Mouse (Mus musculus) midbrain, embryonic 15.5 days (tissue): ENCODE data around the gene Egf. TPM values are rescaled to one million over a fixed set of nuclear protein-coding genes. Genes with fewer than 3 reads are reported as not detected.

Experiments used
- ATAC-seq: fragments of 200-750 bp; cut with Nextera tagmentation; replicated peaks from 2 replicates; pipeline ENCODE4 v1.8.0; 2017; ENCODE audit warnings: moderate TSS enrichment
- H3K27ac ChIP-seq: fragments of 300-500 bp; sonication (generic); 2 replicates; pipeline ENCODE4 v1.5.1; 2015; ENCODE audit warnings: mild to moderate bottlenecking, inconsistent platforms
- H3K27me3 ChIP-seq: fragments of 300-500 bp; sonication (generic); replicated peaks from 2 replicates; pipeline ENCODE4 v1.6.1; 2015; ENCODE audit warnings: inconsistent platforms
- H3K36me3 ChIP-seq: fragments of 300-500 bp; sonication (generic); replicated peaks from 2 replicates; pipeline ENCODE4 v1.6.1; 2015; ENCODE audit warnings: inconsistent platforms
- H3K4me1 ChIP-seq: fragments of 300-500 bp; sonication (generic); 2 replicates; pipeline ENCODE4 v1.6.1; 2015; ENCODE audit warnings: inconsistent platforms
- H3K4me2 ChIP-seq: fragments of 300-500 bp; sonication (generic); 2 replicates; pipeline ENCODE4 v1.6.1; 2015; ENCODE audit warnings: inconsistent platforms, mild to moderate bottlenecking, moderate library complexity
- H3K4me3 ChIP-seq: fragments of 300-500 bp; sonication (generic); 2 replicates; pipeline ENCODE4 v1.5.1; 2015; ENCODE audit warnings: mild to moderate bottlenecking, inconsistent platforms
- H3K9ac ChIP-seq: fragments of 300-500 bp; sonication (generic); 2 replicates; pipeline ENCODE4 v1.6.1; 2015; ENCODE audit warnings: mild to moderate bottlenecking, inconsistent platforms
- H3K9me3 ChIP-seq: fragments of 300-500 bp; sonication (generic); 2 replicates; pipeline ENCODE4 v1.6.1; 2016; ENCODE audit warnings: inconsistent platforms
- WGBS: fragments of 180-500 bp; shearing (Covaris S2); methylation state at CpG from one replicate; pipeline ENCODE4 v1.1.7; 2015; ENCODE audit warnings: mixed read lengths; 5-methylcytosine and 5-hydroxymethylcytosine counted together
- polyA plus RNA-seq: library from polyadenylated mRNA; unstranded; fragments of >200 nt; fragmentation: Nextera tagmentation; extraction: Ambion mirVana; gene quantifications from 2 replicates; pipeline ENCODE4 v1.2.1, GENCODE M21; 2015

Egf gene
- polyA plus RNA-seq, 1 experiment from 2014 or later: 2.2 TPM

GRCm38 (mm10) chr3:129698882-129699281 is 56.2 kb downstream of the Egf start:
- Histone ChIP-seq H3K36me3 (no peaks in the 10 kb centered on the region), H3K9me3 (no peaks in the 10 kb centered on the region), H3K27me3 (no peaks in the 10 kb centered on the region), H3K4me1 (no peaks in the 10 kb centered on the region), H3K4me2 (no peak overlapping the region), H3K9ac (no peak overlapping the region), H3K4me3 (no peak overlapping the region), H3K27ac (no peak overlapping the region)
- no peak for ATAC-seq
- 83% methylated on average over 8 of the region's 8 CpGs for WGBS

- Histone ChIP-seq H3K4me3 (no peak overlapping the region), H3K4me1 (no peaks in the 10 kb centered on the region), H3K4me2 (no peak overlapping the region), H3K27me3 (no peaks in the 10 kb centered on the region), H3K9me3 (no peaks in the 10 kb centered on the region), H3K27ac (no peak overlapping the region), H3K36me3 (no peaks in the 10 kb centered on the region), H3K9ac (no peak overlapping the region)
- WGBS: 92% methylated on average over 6 of the region's 6 CpGs
- ATAC-seq: no peak
These were observed 56.8 kb downstream of the Egf start for GRCm38 (mm10) chr3:129698365-129698764.

GRCm38 (mm10) chr3:129697691-129698090 is 57.4 kb downstream of the Egf start:
- Histone ChIP-seq H3K9me3 (no peaks in the 10 kb centered on the region), H3K9ac (no peak overlapping the region), H3K27ac (no peak overlapping the region), H3K4me1 (no peaks in the 10 kb centered on the region), H3K4me2 (no peak overlapping the region), H3K27me3 (no peaks in the 10 kb centered on the region), H3K36me3 (no peaks in the 10 kb centered on the region), H3K4me3 (no peak overlapping the region)
- no peak for ATAC-seq
- 93% methylated on average over 10 of the region's 10 CpGs for WGBS

DNA sequence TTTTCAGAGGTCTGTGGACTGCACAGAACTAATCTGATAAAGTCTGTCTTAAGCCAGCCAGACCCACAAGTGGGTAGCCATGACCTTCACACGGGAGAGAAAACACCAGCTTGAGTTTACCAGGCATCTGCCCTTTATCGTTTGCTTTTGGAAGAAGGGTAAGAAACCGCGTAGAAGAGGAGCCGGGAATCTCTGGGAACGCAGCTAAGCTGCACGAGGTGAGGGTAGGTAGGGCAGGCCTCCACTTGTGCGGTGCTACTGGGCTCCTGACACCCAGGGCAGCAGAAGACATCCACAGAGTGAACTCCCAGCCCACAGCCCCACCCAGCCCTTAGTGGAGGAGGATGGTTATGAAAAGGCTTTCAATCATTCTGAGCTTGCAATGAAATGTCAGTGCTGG is 59.2 kb downstream of the Egf start:
- H3K4me3 ChIP-seq: no peak overlapping the region
- H3K27ac ChIP-seq: no peak overlapping the region
- no peak for ATAC-seq
- WGBS: 92% methylated on average over 8 of the region's 8 CpGs
- no peak overlapping the region for H3K9ac ChIP-seq
- no peaks in the 10 kb centered on the region for H3K36me3 ChIP-seq
- no peaks in the 10 kb centered on the region for H3K9me3 ChIP-seq
- H3K4me1 ChIP-seq: no peaks in the 10 kb centered on the region
- no peak overlapping the region for H3K4me2 ChIP-seq
- no peaks in the 10 kb centered on the region for H3K27me3 ChIP-seq

DNA sequence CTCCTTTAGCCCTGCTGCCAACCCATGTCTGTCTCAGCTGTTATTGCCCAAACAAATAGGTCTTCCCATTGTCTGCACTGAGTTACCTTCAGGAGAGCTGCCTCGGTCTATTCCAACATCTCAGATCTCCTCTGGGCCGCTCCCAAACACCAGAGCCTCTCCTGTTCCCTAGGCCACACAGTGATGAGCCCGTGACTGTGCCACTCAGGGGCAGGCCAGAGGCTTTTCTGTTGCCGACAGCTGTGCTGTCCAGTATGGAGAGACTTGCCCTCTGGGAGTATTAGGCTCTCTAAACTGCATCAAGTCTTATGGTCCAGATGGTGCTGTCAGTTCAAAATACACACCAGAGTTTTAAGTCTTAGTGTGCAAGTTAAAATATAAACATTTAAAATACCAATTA is 61.5 kb downstream of the Egf start:
- Histone ChIP-seq H3K9me3 (no peaks in the 10 kb centered on the region), H3K4me3 (no peak overlapping the region), H3K4me1 (no peaks in the 10 kb centered on the region), H3K27ac (no peak overlapping the region), H3K9ac (no peak overlapping the region), H3K4me2 (no peak overlapping the region), H3K27me3 (no peaks in the 10 kb centered on the region), H3K36me3 (no peaks in the 10 kb centered on the region)
- WGBS: 61% methylated on average over 4 of the region's 4 CpGs
- ATAC-seq: no peak

GRCm38 (mm10) chr3:129692816-129693215 is 62.3 kb downstream of the Egf start:
- Histone ChIP-seq H3K27me3 (no peaks in the 10 kb centered on the region), H3K9me3 (no peaks in the 10 kb centered on the region), H3K27ac (no peak overlapping the region), H3K4me1 (no peaks in the 10 kb centered on the region), H3K9ac (no peak overlapping the region), H3K4me3 (no peak overlapping the region), H3K36me3 (no peaks in the 10 kb centered on the region), H3K4me2 (no peak overlapping the region)
- no peak for ATAC-seq
- WGBS: 52% methylated on average over 16 of the region's 16 CpGs

DNA sequence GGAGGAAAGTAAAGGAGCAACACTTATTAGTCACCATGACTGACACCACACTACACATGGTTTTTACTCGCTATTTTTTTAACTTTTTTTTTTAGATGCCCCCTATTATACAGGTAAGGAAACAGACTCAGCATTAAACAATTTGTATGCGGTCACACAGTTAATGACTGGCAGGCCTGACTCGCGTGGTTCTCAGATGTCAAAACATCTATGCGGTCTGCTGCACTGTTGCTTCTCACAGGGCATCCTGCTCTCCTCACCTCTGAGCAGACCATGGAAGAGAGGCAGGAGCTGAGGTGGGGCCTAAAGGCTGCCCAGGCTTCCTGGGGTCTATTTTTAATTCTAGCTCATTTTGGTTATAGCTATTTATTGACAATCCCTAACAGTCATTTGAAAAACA is 67.7 kb downstream of the Egf start:
- Histone ChIP-seq H3K27me3 (no peaks in the 10 kb centered on the region), H3K4me2 (no peak overlapping the region), H3K4me1 (no peaks in the 10 kb centered on the region), H3K4me3 (no peak overlapping the region), H3K27ac (no peak overlapping the region), H3K9ac (no peak overlapping the region), H3K36me3 (no peaks in the 10 kb centered on the region), H3K9me3 (no peaks in the 10 kb centered on the region)
- WGBS: 77% methylated on average over 5 of the region's 5 CpGs
- ATAC-seq: no peak

DNA sequence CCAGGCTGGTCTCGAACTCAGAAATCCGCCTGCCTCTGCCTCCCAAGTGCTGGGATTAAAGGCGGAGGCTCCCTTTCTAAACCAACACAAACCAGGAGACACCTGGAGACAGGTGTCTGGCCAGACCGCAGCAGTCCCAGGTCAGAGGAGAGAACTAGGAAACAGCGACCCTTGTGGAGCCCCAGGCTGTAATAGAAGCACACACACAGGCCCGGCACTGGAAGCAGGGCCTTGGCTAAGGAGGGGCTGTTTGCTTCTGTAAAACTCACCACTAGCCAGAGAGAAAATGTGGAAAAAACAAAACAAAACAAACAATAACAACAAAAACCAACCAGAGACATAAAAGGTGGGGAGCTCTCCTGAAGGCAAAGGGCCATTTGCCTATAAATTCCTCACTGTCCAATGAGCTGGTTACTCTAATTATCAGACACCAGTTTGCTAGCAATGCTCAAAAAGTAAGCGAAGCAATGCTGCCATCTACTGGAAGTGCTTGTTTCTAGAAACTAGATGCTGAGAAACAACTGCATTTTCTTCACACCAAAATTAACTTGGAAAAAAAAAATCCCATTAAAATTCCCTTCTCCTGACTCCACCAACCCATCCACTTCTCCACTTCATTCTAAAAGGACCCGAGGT is 68.3 kb downstream of the Egf start:
- H3K4me1 ChIP-seq: no peaks in the 10 kb centered on the region
- H3K27me3 ChIP-seq: no peaks in the 10 kb centered on the region
- no peak overlapping the region for H3K4me2 ChIP-seq
- H3K4me3 ChIP-seq: no peak overlapping the region
- H3K27ac ChIP-seq: no peak overlapping the region
- H3K9me3 ChIP-seq: no peaks in the 10 kb centered on the region
- ATAC-seq: peak; percentile 63; the same call in 1 of the 2 replicates
- no peaks in the 10 kb centered on the region for H3K36me3 ChIP-seq
- 63% methylated on average over 8 of the region's 8 CpGs for WGBS
- H3K9ac ChIP-seq: no peak overlapping the region

- H3K4me1 ChIP-seq: no peaks in the 10 kb centered on the region
- 87% methylated on average over 12 of the region's 12 CpGs for WGBS
- H3K36me3 ChIP-seq: no peaks in the 10 kb centered on the region
- no peak overlapping the region for H3K4me2 ChIP-seq
- no peak overlapping the region for H3K9ac ChIP-seq
- no peaks in the 10 kb centered on the region for H3K27me3 ChIP-seq
- no peak overlapping the region for H3K4me3 ChIP-seq
- no peaks in the 10 kb centered on the region for H3K9me3 ChIP-seq
- ATAC-seq: no peak
- H3K27ac ChIP-seq: no peak overlapping the region
These were observed 68.9 kb downstream of the Egf start for GRCm38 (mm10) chr3:129686196-129686595.

- no peak for ATAC-seq
These were observed 71.9 kb downstream of the Egf start for GRCm38 (mm10) chr3:129683060-129683679.

DNA sequence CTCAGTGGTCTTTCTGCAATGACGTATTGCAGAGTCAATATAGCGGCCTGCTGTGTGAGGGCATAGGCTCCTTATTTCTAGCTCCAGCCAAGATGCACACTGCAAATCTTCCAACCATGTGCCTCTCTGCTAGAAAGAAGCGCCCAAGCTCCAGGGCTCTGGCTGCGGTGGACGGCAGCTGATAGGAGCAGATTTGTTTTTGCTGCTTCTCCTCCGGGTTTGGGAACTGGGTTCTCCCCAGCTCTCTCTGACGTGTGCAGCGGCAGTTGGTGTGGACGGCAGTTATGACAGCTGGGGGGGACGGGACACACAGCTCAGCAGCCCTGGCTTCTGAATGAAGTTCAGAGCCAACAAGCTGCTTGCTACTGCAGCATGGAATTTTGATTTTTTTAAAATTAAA is 72.7 kb downstream of the Egf start:
- Histone ChIP-seq H3K4me2 (no peak overlapping the region), H3K4me1 (no peaks in the 10 kb centered on the region), H3K27ac (no peak overlapping the region), H3K36me3 (no peaks in the 10 kb centered on the region), H3K27me3 (no peaks in the 10 kb centered on the region), H3K9me3 (no peaks in the 10 kb centered on the region), H3K9ac (no peak overlapping the region), H3K4me3 (no peak overlapping the region)
- 86% methylated on average over 10 of the region's 10 CpGs for WGBS
- no peak for ATAC-seq

More at GRCm38 (mm10) chr3:129683060-129683679, 71.9 kb downstream of the Egf start:
- Histone ChIP-seq H3K9me3 (no peaks in the 10 kb centered on the region), H3K36me3 (no peaks in the 10 kb centered on the region), H3K4me1 (no peaks in the 10 kb centered on the region), H3K9ac (no peak overlapping the region), H3K4me2 (no peak overlapping the region), H3K4me3 (no peak overlapping the region), H3K27ac (no peak overlapping the region), H3K27me3 (no peaks in the 10 kb centered on the region)
- 93% methylated on average over 10 of the region's 10 CpGs for WGBS

DNA sequence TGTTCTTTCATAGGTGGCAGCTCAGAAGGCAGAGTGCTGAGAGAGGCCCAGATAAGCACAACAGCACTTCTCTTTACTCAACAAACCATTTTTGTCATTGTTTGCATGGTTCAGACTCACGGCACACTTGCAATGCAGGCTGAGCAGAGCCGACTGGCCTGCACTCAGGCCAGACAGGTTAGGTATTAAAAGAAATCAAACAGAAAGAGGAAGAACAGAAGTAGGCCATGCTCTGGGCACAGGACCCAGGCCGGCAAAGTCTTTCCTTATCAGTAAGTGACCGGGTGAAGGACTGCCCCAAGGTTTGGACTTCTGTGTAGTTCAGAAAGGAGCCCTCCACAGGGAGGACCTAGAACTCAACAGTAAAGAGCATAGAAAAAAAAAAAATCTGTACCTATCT is 73.3 kb downstream of the Egf start:
- Histone ChIP-seq H3K36me3 (no peaks in the 10 kb centered on the region), H3K9ac (no peak overlapping the region), H3K9me3 (no peaks in the 10 kb centered on the region), H3K4me3 (no peak overlapping the region), H3K4me1 (no peaks in the 10 kb centered on the region), H3K27me3 (no peaks in the 10 kb centered on the region), H3K27ac (no peak overlapping the region), H3K4me2 (no peak overlapping the region)
- WGBS: 97% methylated on average over 4 of the region's 4 CpGs
- ATAC-seq: no peak

GRCm38 (mm10) chr3:129680258-129680657 is 74.9 kb downstream of the Egf start:
- Histone ChIP-seq H3K4me2 (no peak overlapping the region), H3K27ac (no peak overlapping the region), H3K27me3 (no peaks in the 10 kb centered on the region), H3K9me3 (no peaks in the 10 kb centered on the region), H3K4me3 (no peak overlapping the region), H3K4me1 (no peaks in the 10 kb centered on the region), H3K36me3 (no peaks in the 10 kb centered on the region), H3K9ac (no peak overlapping the region)
- ATAC-seq: no peak
- WGBS: 66% methylated on average over 5 of the region's 5 CpGs
